Mouse (Mus musculus) heart, adult 2 months (tissue): Measurements from ENCODE around the gene Lca5l.

Experiments
- CTCF ChIP-seq: fragments of 200-600 bp; IDR thresholded peaks from 2 replicates; pipeline ENCODE4 v1.8.1; 2022; ENCODE audit warnings: antibody characterized with exemption, mild to moderate bottlenecking, moderate library complexity
- POLR2A ChIP-seq: fragments of 200-500 bp; IDR thresholded peaks from 2 replicates; pipeline ENCODE4 v1.6.1; 2011; ENCODE audit warnings: mild to moderate bottlenecking, low read depth, low read length, control low read depth; ENCODE audit not compliant: insufficient read depth

DNA sequence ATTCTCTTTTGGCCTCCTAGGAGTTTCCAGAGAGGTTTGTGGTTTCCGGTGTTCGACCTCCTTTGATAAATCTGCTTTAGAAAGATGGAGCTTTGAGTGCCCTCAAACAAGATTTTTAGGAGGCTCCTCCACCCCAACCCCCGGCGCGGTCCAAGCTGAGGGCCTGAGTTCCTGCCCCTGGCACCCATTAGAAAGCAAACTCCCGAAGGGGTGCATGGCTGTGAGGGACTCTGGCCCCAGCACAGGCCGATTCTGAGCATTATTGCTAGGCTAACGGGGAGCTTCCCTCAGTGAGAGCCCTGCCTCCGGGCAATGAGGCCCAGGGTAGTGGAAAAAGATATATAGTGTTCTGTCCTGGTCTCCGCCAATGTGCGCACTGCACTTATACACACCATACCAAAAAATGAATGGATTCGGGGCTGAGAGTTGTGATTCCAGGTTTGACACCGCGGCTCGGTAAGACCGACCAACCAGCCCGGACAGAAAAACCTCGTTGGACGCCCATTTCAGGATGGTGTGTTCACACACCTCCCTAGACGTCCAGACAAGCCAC lies 32.2 kb downstream of the Lca5l start:
- TF ChIP-seq CTCF (no peak), POLR2A (no peak)
